Mouse (Mus musculus): ENCODE measurements around the gene Hyal1.

Gene Hyal1

DNA sequence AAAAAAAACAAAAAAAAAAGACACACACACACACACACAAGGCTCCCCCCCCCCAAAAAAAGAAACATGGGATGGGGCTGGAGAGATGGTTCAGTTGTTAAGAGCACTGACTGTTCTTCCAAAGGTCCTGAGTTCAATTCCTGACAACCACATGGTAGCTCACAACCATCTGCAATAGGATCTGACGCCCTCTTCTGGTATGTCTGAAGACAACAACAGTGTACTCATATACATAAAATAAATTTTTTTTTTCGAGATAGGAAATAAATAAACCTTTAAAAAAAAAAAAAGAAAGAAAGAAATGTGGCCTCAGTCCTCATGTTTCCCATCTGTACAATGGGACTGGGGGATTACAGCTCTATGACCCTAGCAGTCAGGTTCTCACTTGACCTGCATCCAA, 40.7 kb downstream of the Hyal1 start:
- no peak for DNase-seq (ENCODE audit: low read depth, low spot score)

DNA sequence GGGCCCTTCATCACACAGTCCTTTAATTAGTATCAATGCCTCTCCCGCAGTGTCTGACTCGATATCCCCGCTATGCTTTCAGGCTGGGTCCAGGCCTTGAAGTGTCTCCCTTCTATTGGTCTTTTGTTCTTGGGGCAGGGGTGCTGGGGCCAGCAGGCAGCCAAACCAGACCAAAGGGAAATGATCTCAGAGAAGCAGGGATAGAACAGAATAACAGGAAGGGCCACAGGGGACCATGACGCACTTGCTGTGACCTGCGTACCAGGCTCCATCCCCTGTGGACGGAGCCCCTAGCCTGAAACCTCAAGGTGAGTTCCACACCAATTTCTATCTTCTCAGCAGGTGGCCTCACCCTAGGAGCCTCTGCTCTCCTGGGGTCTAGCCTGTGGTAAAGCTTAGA, 41.4 kb downstream of the Hyal1 start:
- no peak for DNase-seq (ENCODE audit: low read depth, low spot score)

DNA sequence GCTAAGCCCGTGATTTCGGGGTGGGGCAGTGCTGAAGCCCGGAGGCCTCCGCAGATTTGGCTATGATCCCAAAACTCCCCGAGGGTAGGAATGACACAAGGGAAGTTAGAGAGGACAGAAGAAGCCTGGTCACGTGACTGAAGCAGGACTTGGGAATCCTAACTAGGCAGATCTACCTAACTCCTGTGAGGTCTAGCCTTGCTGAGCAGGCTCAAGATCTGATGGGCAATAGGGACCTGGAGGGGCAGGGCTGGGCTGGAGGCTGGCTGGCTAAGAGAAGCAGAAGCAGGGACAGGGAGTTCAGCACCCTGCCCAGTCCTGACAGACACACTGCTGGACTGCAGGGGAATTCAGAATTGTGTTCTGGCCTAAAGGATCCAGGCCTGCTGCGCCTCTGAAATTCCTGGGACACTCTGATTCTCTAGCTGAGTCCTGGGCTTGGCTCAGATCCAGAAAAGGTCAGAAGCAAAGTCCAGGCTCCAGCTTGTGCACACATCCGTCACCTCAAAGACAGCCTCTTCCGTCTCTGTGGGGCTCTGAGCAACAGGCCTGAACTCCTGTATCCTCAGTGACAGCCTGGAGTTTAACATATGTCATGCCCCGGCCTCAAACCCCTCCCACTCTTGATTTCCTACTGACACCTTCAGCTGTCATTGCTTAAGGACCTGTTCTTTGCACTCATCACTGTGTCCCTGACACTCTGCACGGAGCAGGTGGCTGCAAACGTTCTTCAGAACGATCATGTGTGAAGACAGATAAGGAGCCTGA, 42.2 kb downstream of the Hyal1 start:
- no peak for DNase-seq (ENCODE audit: low read depth, low spot score)

DNA sequence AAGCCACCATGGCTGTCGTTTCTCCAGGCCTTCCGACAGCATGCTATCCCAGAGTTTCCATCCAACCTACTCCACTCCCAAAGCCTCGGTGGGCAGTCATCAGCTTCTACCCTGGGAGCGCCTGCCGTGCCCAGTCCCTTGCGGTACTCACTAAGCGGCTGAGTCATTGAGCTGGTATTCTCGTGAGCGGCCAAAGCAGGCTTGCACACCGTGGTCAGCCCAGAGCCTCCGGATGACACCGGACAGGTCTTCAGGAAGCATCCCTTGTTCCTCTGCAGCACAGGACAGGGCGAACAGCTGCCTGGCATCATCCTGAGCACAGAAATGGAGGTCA, 42.8 kb downstream of the Hyal1 start:
- DNase-seq (ENCODE audit: low read depth, low spot score) = no peak

DNA sequence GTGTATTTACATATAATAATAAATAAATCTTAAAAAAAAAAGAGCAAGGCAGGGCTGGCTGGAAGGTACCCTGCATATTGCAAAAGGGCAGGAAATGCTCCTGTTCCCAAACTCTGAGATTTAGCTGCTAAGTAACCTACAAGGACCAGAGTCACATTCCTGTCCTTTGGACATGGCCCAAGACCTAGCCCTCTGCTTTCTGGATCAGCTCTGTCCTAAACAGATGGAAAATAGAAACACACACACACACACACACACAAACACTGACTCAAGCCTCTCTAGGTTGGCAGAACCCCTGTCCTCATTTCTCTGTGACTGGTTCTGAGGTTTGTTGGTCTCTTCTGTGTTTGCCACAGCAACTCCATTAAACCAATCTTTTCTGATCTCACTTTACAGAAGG, 44.2 kb downstream of the Hyal1 start:
- no peak for DNase-seq (ENCODE audit: low read depth, low spot score)

DNA sequence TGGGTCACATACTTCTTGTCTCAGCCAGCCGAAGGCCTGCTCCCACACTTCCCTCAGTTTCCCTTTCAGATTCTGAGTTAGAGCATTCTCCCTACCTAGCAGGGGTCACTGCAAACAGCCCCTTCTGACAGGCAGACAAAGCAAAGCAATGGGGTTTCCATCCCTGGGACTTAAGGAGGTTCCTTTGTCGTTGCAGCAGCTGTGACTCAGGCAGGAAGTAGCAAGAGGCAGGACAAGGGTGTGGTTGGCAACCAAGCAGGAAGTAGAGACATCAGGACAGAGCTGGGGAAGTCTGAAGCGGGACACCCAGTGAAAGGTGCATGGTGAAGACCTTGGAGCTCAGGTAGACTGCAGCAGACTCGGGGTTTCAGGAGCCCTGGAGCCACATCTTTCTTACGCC, 47.8 kb downstream of the Hyal1 start:
- DNase-seq (ENCODE audit: low read depth, low spot score) = no peak

DNA sequence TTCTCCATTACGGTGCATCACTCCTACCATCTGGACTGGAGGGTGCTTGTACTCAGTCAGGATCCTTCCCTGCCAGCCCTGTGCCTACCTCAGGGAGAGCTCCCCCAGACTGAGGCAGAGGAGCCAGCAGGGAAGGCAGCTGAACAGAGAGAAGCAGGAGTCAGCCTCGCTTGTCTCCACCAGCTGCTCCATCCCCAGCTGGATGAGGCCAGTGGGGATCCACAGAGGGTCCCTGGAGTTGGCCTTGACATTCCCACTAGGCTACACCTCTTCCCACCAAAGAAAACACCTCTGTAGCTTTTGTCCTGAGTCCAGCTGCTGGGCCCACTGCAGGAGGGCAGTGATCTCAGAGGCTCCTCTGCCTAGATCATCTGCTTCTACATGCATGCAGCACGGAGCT, 48.2 kb downstream of the Hyal1 start:
- DNase-seq (ENCODE audit: low read depth, low spot score) = no peak

DNA sequence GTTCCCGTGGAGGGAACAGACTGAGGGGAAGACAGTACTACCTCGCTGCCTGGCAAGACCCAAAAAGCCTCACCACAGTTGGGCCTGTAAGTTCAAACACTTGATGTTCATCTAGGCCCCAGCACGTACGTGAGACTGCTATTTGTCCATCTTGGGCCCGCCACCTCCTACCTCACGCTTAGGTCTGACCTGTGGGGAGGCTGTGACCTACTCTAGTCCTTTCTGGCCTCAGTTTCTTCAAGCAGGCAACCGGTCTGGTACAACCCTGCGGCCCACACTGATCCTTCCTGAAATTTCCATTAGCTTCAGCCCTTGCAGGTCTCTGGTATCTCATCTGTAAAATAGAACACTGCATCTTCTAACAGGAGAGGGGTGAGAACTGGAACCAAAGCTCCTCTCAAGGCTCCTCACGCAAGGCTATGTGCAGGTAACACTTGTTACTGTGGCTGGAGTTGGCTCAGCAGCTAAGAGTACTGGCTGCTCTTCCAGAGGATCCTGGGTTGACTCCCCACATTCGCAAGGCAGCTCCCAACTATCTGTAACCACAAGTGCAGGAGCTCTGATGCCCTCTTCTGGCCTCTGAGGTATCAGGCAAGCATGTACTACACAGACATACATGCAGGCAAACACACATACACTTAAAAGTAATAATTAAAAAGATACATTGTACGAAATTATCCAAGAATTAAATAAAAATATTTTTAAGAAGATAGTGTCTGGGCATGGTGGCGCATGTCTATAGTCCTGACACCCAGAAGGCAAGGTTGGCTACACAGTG, 48.8 kb downstream of the Hyal1 start:
- DNase-seq (ENCODE audit: low read depth, low spot score) = no peak

DNA sequence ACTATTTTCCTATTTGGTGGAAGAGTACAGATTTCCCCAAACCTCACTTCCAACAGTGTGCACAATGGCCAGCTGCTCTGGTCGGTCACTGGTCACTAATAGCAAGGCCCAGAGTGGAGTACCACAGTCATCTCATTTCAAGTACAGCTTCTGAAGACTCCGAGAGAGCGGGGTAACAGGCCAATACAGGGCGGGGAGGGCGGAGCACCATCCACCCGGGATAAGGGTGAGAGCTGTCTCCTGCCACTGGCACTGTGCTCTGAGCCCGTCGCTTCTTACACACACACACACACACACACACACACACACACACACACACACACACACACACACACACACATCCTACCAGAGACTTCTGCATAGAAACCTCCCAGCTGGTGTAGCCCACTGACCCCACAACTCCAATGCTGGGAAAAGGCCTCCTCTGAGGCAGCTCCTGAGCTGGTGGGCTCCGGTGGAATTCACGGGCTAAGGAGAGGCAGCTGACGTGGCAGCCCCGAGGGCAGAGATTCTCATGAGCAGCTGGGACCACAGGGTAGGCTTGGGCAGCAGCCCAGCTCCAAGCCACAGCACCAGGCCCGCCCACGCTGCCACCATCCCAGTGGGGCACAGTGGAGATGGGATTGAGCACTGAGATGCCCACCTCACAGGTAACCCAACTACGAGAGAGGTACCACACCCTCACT, 49.6 kb downstream of the Hyal1 start:
- DNase-seq (ENCODE audit: low read depth, low spot score) = no peak

DNA sequence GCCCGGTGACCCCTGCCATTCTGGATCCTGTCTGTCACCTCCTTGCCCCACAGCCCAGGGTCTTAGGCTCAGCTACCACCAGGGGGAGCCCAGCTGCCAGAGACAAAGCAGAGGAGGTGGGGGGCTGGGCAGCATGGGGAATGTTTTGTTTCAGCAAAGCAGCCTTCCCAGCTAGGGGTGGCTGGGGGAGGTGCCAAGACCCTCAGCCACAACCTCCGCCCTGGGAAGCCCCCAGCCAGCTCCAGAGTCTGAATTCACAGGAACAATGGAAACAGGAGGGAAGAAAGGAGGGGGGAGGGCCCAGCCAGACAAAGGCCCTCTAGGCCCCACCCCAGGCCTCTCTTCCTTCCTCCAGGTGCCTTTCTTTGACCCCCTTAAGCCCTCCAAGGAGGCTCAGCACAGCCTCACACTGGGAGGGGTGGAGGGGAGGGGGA, 50.1 kb downstream of the Hyal1 start:
- no peak for DNase-seq (ENCODE audit: low read depth, low spot score)

DNA sequence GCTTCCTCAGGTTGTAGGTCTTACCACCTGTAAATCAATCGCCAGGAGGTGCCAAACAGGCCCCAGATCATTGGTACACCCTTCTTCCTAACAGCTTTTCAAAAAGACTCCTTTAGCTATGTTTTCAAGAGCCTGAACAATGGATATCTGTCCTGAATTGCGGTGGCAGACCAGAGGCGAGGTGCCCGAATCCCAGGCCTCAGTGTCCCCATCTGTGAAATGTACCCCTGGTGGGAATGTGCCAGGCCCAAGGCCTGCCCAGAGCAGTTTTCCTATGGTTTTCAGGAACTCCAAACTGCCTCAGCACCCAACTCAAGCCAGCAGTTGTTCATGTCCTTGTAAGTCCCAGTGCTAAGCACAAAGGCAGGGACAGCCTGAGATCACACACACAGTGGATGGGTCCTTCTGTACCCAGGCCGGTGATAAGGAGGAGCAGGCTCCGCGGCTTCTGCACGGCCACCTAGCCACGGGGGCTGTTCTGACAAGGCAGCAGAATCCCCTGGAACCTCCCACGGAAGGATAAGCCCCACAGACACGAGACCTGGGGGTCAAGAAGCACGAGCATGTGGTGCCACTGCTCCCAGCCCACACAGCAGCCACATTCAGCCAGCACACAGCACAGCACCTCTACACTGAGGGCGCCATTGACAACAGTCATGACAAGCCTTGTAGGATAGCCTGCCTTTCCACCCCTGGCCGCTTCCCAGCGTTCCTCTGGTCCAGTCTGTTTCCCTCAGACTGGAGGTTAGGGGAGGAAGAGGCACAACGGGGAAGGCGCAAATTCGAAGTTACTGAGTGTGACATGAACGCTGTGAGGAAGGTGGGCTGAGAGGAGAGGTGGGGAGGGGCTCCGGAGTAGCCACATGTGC, 50.9 kb downstream of the Hyal1 start:
- no peak for DNase-seq (ENCODE audit: low read depth, low spot score)

DNA sequence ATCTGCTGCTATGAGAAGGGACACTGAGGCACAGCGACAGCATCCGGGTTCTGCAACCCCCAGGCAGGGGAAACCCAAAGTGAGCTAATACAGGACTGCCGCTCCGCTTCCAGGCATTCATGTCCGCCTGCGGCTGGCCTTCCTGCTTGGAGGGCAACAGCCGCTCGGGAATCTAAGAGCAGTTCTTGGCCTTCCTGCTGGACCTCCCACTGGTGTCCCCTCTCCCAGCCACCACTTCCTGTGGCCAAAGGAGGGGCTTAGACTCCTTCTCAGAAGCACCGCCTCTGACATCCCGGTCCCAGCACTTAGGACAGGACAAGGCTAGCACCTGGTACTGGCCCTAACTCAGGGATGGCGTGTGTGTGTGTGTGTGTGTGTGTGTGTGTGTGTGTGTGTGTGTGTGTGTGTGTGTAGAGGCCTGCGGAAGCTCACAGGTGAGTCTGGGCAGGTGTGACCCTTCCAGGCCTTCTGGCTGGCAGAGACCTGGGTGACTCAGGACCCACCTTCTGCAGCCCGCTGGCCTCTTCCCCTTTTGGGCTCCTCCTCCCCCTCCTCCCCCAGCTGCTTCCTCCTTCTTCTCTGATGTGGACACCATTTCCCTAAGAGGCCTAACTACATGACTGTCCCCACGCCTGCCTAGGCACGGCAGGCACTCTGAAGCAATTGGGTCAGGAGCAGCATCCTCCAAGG, 52.1 kb downstream of the Hyal1 start:
- DNase-seq (ENCODE audit: low read depth, low spot score) = no peak

DNA sequence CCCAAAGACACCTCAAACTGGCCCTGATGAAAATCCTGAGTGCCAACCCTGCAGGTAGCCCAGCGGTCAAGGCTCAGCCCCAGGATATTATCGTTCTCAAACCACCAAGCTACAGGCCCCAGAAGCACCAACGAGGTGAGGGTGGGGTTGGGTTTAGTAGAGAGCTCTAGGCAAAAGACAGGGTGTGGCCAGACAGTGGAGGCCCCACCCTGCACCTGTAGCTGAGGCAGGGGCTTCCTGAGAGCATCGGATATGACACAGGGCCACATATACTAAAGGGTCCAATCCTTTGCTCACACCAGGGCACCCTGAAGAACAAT, 52.6 kb downstream of the Hyal1 start:
- DNase-seq (ENCODE audit: low read depth, low spot score) = no peak

DNA sequence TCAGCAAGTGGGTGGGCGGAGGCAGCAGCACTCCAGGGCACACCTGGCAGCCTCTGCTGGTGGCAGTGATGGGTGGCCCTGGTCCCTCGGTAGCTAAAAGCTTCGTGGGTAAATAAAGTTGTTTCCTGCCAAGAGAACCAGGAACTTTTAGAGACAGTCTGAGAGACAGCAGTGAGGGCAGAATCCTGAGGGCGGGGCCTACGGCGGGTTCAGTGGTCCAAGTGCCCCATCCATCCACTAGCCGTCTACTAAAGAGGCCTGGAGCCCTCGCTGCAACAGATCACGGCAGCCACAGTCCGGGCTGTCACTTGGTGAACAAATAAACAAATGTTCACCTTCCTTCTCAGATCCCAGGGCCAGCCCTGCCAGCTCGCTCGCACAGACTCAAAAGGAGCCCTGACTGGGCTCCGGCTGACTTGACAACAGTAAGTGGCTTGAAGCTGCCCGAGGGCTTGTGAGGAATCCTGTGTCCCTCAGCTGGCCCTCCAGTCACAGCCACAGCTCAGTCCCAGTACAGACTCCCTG, 53.2 kb downstream of the Hyal1 start:
- no peak for DNase-seq (ENCODE audit: low read depth, low spot score)

DNA sequence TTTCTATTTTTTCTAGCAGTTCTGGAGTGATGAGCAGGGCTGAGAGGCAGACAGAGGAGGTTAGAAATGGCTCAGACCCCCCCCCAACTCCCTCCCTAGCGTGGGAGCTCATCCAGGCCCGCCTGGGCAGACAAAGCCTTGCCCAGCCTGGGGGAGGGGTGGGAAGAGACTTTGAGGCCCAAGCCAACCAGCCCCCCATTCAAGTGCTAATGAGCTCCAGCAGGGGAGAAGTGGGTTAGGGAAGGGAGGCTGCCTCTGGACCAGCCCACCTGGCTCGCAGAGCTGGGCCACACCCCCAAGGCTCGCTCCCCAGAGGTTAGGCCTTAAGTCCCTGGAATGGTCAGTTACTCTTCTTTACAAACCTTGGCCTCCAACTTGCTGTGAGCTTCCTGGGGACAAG, 53.8 kb downstream of the Hyal1 start:
- no peak for DNase-seq (ENCODE audit: low read depth, low spot score)
